Mouse (Mus musculus): ENCODE data around the gene 4930519P11Rik.

Gene 4930519P11Rik

GRCm38 (mm10) chr2:154613118-154614115 lies at the start of gene 4930519P11Rik, which contains the start of gene Zfp341:
TSS of gene 4930519P11Rik (minus strand) at chr2:154613437.
TSS of gene Zfp341 (plus strand) at chr2:154613297.
- DNase-seq (ENCODE audit: low spot score) = no peak

GRCm38 (mm10) chr2:154659531-154660074 lies 46.4 kb upstream of the 4930519P11Rik start:
- DNase-seq (ENCODE audit: low spot score) = no peak

GRCm38 (mm10) chr2:154659070-154659469 lies 45.8 kb upstream of the 4930519P11Rik start:
- DNase-seq (ENCODE audit: low spot score) = no peak

- DNase-seq (ENCODE audit: low spot score) = no peak
These were observed 44.4 kb upstream of the 4930519P11Rik start for GRCm38 (mm10) chr2:154657486-154658237.

GRCm38 (mm10) chr2:154656710-154657485 lies 43.7 kb upstream of the 4930519P11Rik start:
- DNase-seq (ENCODE audit: low spot score) = peak; percentile 98

- DNase-seq (ENCODE audit: low spot score) = no peak
These were observed 42.7 kb upstream of the 4930519P11Rik start for GRCm38 (mm10) chr2:154655878-154656414.

GRCm38 (mm10) chr2:154654976-154655375 lies 41.7 kb upstream of the 4930519P11Rik start:
- DNase-seq (ENCODE audit: low spot score) = no peak

GRCm38 (mm10) chr2:154651363-154651762 lies 38.1 kb upstream of the 4930519P11Rik start, which contains the start of gene Chmp4b:
TSS of gene Chmp4b (plus strand) at chr2:154651705.
- DNase-seq (ENCODE audit: low spot score) = no peak

- DNase-seq (ENCODE audit: low spot score) = no peak
These were observed 37.2 kb upstream of the 4930519P11Rik start for GRCm38 (mm10) chr2:154650404-154650803.

- DNase-seq (ENCODE audit: low spot score) = no peak
These were observed 34.8 kb upstream of the 4930519P11Rik start for GRCm38 (mm10) chr2:154648086-154648485.

GRCm38 (mm10) chr2:154646634-154647033 lies 33.4 kb upstream of the 4930519P11Rik start:
- no peak for DNase-seq (ENCODE audit: low spot score)

GRCm38 (mm10) chr2:154642712-154643385 lies 29.6 kb upstream of the 4930519P11Rik start:
- DNase-seq (ENCODE audit: low spot score) = no peak

- DNase-seq (ENCODE audit: low spot score) = no peak
These were observed 28.8 kb upstream of the 4930519P11Rik start for GRCm38 (mm10) chr2:154642005-154642459.

- DNase-seq (ENCODE audit: low spot score) = no peak
These were observed 27.9 kb upstream of the 4930519P11Rik start for GRCm38 (mm10) chr2:154641176-154641575.

- DNase-seq (ENCODE audit: low spot score) = no peak
These were observed 25.9 kb upstream of the 4930519P11Rik start for GRCm38 (mm10) chr2:154639115-154639514.

GRCm38 (mm10) chr2:154638521-154638920 lies 25.3 kb upstream of the 4930519P11Rik start:
- no peak for DNase-seq (ENCODE audit: low spot score)

- no peak for DNase-seq (ENCODE audit: low spot score)
These were observed 22.6 kb upstream of the 4930519P11Rik start for GRCm38 (mm10) chr2:154635826-154636225.

- no peak for DNase-seq (ENCODE audit: low spot score)
These were observed 20.8 kb upstream of the 4930519P11Rik start for GRCm38 (mm10) chr2:154633876-154634644.

- DNase-seq (ENCODE audit: low spot score) = no peak
These were observed 20.0 kb upstream of the 4930519P11Rik start for GRCm38 (mm10) chr2:154633039-154633742.
